Mouse (Mus musculus) T-helper 1 cell (primary cell): ENCODE measurements at regions not wholly inside any gene's neighbourhood (a gene's known extent, or its start where the extent isn't known, plus 50 kb on each side); places are given as distances from the start of the nearest gene placed in this dataset.

Experiments
- in situ Hi-C: fragments of 300-600 bp; cut with MboI, MseI; formaldehyde crosslinking; loops from one replicate; pipeline ENCODE4 v1.15.1; 2025; ENCODE audit warnings: high pct_unique_total_duplicates

GRCm38 (mm10) chr8:116298891-116299290, 205.9 kb upstream of the Dynlrb2 start:
- in situ Hi-C loops: no loop called here

DNA sequence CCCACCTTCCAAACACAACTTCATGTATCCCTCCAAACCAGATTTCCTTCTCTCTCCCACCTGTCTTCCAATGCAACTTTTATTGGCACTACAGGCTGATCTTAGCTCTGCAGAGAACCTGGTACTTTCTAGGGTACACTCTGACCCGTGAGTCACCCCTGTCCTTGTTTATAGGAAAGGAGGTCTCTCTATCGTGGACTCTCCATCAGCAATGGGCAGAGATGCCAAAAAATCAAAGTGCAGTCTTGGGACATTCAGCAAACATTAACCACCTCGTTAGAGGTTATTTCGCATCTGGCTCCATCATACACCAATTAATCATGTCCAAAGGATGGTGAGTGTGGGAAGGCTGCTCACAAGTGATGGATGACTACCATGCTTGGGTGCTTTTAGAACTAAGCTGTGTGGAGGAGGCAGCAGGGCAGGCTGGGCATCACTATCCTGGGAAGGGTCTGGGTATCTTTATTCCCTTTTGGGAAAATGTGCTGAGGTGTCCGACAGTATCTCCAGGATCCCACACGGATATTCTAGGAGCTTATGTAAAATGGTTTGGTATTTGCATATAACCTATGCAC, 214.0 kb upstream of the Dynlrb2 start:
- in situ Hi-C loops: no loop called here

DNA sequence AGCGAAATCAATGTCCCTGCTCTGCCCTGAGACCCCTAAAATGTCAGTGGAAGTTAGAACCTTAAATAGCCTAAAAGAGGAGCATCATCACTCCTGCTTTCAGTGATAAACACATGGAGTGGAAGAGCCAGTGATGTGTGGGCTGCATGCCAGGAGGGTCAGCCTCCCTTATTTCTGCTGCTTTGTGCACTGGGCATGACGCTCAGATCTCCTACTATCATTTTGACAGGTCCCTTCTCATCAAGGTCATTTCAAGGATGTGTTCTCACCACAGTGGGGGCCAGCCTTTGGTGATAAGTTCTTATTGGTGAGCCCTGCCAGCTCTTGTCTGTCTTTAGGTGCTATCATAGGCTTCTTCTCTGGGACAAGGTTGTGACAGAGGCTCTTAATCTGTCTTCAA, 215.5 kb upstream of the Dynlrb2 start:
- in situ Hi-C loops: no loop called here

DNA sequence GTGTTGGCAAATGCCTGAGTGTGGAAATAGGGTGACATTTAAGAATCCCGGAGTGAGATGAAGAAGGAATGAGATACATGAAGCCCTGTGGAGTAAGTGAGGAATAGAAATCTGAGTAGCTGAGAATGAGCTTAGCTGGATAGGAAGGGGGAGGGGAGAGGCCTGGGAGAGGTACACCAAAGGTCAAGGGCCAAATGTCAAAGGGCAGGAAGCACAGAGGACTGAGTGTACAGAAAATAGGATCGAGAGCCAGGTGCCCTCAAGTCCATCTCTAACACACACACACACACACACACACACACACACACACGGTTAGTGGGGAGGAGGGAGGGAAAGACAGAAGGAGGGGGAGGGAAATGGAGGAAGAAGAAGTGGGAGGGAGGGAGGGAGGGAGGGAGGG, 220.8 kb upstream of the Dynlrb2 start:
- in situ Hi-C loops: no loop called here

DNA sequence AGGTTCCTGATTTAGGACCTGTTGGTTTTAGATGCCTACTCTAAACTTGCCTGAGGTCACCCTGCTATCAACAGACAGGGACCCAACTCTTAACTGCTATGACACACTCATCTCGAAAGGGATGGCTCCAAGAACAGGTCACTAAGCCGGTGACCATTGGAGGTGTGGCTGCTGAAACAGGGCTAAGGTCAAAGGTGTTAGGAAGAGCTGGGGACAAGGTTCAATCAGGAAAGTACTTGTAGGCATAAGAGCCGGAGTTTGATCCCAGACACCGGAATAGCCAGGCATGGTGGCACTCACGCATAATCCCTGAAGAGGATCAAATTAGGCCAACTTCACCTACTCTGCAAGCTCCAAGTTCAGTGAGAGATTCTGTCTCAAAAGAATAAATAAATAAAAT, 222.4 kb upstream of the Dynlrb2 start:
- in situ Hi-C loops: no loop called here

DNA sequence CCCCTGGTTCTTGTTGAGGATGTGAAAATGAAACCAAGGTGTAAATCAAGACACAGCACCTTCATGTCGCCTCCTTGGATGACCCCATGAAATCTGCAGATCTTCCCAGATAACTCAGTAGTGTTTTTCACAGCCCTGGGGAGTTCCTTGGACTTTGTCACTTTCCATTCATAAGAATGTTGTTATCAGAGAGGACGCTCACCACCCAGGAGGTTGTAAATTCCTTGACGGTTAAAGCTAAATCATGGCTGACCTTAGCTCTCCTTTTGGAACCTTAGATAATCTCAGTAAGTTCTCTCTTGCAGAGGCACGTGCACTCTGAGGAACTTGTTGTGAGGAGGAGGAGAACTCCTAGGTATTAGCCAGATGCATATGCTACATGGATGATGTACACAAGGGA, 229.8 kb upstream of the Dynlrb2 start:
- in situ Hi-C loops: no loop called here

GRCm38 (mm10) chr8:116271238-116271637, 233.5 kb upstream of the Dynlrb2 start:
- in situ Hi-C loops: no loop called here

DNA sequence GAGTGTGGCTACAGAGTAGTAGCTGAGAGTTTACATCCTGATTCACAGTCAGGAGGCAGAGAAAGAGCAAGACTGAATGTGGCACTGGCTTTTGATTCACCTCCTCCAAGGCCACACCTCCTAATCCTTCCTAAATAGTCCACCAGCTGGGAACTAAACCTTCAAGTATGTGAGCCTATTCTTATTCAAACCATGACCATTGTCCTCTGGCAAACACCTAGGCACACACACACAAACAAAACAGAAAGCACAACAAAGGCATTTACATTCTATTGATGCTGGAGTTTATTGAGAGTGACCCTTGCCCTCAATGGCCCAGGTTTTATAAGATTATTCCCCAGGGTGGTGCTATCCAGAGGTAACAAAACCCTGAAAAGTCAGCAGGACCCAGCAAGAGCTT, 235.4 kb upstream of the Dynlrb2 start:
- in situ Hi-C loops: no loop called here

DNA sequence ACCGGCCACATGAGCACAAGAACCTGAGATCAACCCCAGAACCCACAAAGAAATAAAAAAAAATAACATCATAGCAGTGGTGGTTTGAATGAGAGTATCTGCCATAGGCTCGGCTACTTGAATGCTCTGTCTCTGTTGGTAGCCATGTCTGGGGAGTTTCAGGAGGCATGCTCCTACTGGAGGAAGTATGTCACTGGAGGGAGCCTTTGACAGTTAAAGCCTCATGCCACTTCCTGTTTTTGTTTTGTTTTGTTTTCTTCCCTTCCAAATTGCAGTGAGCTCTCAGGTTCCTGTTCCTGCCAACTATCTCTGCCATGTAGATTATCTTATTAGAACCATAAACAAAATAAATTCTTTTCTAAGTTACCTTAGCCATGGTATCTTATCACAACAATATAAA, 236.1 kb upstream of the Dynlrb2 start:
- in situ Hi-C loops: no loop called here

DNA sequence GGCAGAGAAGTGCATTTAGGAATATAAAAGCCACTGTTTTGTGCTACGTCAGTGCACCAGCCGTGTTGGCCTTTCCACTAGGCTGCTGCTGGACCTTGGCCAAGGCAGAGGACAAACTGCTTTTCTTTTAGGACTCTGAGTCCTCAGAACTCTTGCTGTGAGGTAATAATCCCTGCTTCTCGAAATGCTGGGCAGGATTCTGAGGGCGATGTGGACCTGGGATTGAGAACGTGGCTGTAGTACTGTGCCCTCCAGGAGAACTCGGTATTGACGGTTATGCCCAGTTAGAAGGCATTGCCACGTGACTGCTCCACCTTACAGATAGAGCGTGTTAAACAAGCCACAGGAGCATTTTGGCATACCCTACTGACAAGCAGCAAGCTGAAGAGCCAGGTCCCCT, 236.6 kb upstream of the Dynlrb2 start:
- in situ Hi-C loops: no loop called here

GRCm38 (mm10) chr8:116267021-116267420, 237.8 kb upstream of the Dynlrb2 start:
- in situ Hi-C loops: no loop called here

DNA sequence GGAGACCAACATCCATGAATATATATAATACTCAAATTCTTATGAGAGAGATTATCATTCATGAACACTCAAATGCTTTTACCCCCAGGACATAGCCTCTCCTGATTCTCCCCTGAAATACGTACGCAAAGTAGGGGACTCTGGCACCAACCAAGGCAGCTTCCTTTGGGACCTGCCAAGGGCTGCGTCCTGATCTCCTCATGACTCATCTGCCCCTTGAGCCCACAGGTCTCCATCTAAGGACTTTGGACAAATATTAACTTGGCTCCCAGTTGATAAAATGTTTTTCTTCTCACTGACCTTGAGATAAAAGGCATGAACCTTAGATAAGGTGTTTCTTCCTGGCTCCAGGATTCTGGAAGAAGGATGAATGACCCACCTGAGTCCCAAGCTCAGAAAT, 239.2 kb upstream of the Dynlrb2 start:
- in situ Hi-C loops: no loop called here

GRCm38 (mm10) chr8:116264078-116264477, 240.7 kb upstream of the Dynlrb2 start:
- in situ Hi-C loops: no loop called here

- in situ Hi-C loops: no loop called here
Measured at GRCm38 (mm10) chr8:116261286-116261685, 243.5 kb upstream of the Dynlrb2 start.

DNA sequence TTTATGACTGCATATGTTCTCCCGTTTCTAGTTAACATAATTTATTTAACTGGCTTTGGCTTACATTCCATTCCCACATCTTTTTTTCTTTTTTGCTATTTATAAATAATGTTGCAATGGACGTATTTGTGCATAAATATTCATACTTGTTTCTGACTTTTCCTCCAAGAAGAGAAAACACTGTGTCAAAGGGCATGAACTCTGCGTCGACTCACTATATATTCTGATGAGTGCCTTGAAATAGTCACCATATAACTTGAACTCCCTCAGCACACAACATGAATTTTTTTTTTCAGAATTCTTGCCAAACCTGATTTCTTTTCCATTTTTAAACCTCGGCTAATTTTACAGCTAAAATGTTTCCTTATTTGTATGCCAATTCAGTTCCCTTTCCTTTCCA, 249.4 kb upstream of the Dynlrb2 start:
- in situ Hi-C loops: no loop called here

DNA sequence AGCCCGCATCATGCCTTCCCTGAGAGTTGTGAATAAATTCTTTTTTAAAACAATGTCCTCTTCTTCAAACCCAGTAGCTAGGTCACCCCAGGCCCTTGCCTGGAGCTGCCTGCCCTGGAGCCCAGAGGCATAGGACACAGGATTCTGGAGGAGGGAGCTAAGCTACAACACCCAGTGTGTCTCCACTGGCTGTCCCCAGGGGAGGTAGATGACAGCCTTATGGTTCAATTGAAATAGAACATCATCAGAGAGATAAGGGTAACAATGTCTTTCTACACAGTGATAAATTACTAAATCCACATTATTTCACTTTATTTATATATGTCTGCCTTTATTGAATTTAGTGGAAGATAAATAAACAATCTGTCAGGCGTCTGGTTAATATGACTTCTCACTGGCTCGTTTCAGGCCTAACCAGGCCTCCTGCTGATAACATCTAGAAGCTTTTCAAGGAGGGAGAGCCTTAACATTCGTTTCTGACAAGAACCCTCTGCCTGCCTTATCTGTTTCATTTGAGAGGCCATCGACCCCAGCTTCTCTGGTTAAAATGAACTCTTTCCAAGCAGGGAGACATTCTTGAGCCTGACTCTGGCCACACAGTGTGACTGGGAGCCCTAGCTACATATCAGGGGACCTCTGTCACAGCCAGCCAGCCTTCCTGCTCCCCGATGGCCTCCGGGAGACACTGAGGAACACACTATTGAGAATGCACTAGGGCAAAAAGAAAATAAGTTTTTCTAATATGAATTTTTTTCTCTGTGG, 252.1 kb upstream of the Dynlrb2 start:
- in situ Hi-C loops: no loop called here

GRCm38 (mm10) chr8:116248398-116248797, 256.4 kb upstream of the Dynlrb2 start:
- in situ Hi-C loops: no loop called here

GRCm38 (mm10) chr8:116243493-116243892, 261.3 kb upstream of the Dynlrb2 start:
- in situ Hi-C loops: no loop called here

- in situ Hi-C loops: no loop called here
Measured at GRCm38 (mm10) chr8:116242972-116243371, 261.8 kb upstream of the Dynlrb2 start.

GRCm38 (mm10) chr8:116241987-116242242, 262.9 kb upstream of the Dynlrb2 start:
- in situ Hi-C loops: no loop called here

GRCm38 (mm10) chr8:116241146-116241986, 263.4 kb upstream of the Dynlrb2 start:
- in situ Hi-C loops: no loop called here

DNA sequence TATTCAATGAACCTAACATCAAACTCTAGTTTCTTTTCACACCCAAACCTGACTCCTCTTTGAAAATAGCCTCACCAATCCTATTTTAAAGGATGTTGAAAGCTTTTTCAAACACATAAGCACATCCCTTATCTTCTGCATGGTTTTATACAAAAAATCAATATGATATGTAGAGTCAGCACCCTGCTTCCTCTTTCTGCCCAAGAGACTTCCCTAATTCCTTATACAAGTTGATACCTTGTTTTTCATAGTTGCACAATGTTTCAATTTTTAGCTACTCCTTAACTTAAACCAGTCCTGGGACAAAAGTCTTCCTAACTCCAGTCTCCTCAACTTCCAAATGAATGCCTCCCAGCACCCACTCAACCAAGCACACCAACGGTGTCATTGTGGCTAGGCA, 266.1 kb upstream of the Dynlrb2 start:
- in situ Hi-C loops: no loop called here

- in situ Hi-C loops: no loop called here
Measured at GRCm38 (mm10) chr8:116237561-116238100, 267.1 kb upstream of the Dynlrb2 start.
